Mouse (Mus musculus) lung, postnatal 0 days (tissue): ENCODE measurements around the gene Asic2.

Experiments used
- CTCF ChIP-seq: IDR thresholded peaks from 2 replicates; pipeline ENCODE4 v1.5.1; 2016; ENCODE audit warnings: antibody characterized with exemption, mild to moderate bottlenecking
- EP300 ChIP-seq: IDR thresholded peaks from 2 replicates; pipeline ENCODE4 v1.6.1; 2016; ENCODE audit warnings: antibody characterized with exemption, mild to moderate bottlenecking, control low read depth

DNA sequence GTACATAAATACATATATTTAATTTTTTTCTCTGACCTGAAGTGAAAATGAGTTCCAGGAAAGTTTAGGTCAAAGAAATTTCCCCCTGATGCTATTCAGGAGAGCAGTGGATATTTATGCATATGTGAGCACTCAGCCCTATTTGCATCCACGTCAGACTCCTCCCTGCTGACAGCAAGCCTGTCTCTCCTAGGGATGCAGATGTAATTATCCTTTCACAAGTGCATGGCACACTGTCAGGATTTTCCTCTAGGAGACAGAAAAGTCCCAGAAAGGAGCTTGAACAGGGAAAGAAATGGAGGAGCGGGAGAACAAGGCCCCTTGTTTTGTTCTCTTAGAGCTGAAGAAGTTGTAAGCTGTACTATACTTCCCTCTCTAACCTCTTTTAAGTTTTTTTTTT, 287.7 kb downstream of the Asic2 start:
- TF ChIP-seq CTCF (no peak), EP300 (no peak)
